Mouse (Mus musculus): ENCODE data around the gene Taok2. TPM values are rescaled to one million over a fixed set of nuclear protein-coding genes. Genes with fewer than 3 reads are reported as not detected.

Taok2 gene
- polyA plus RNA-seq, 1 experiment: 182 TPM

DNA sequence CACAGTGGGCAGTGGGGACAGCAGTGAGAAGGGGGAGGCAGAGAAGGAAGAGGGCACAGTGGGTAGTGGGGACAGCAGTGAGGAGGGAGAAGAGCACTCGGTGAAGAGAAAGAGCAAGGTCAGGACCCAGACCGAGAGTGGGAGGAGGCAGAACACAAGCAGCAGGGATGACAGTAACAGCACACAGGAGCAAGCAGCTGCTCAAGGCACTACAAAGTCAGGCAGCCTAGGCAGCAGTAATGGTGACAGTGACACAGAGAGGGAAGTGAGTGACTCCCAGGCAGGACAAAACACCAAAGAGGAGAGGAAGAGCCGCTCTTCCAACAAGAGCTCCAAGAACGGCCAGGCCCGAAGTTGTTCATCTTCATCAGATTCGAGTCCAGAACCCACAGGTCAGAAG lies 20.7 kb downstream of the Taok2 start:
- no peak for DNase-seq
- Histone ChIP-seq H3K27ac (ENCODE audit: control insufficient read depth, insufficient read depth, low read length) (no peak overlapping the region), H3K36me3 (ENCODE audit: control insufficient read depth, insufficient read depth, low read length) (peaks cover 7% of the 10 kb centered on the region; the same call in 1 of the 2 replicates), H3K27me3 (ENCODE audit: control insufficient read depth, insufficient read depth, low read length) (no peaks in the 10 kb centered on the region), H3K4me3 (ENCODE audit: control insufficient read depth, insufficient read depth, low read length) (no peak overlapping the region), H3K4me1 (replicated peaks; ENCODE audit: control insufficient read depth, insufficient read depth, low read length) (peaks cover 26% of the 10 kb centered on the region)
- TF ChIP-seq CTCF (IDR thresholded peaks at IDR 0.05; ENCODE audit: borderline replicate concordance, control insufficient read depth, extremely low read depth, insufficient read depth, low read length, poor library complexity): no peak
- TF ChIP-seq POLR2A (IDR thresholded peaks at IDR 0.05; ENCODE audit: control insufficient read depth, extremely low read depth, insufficient read depth, low read length, poor library complexity): no peak
- WGBS: 82% methylated on average over 6 of the region's 6 CpGs

DNA sequence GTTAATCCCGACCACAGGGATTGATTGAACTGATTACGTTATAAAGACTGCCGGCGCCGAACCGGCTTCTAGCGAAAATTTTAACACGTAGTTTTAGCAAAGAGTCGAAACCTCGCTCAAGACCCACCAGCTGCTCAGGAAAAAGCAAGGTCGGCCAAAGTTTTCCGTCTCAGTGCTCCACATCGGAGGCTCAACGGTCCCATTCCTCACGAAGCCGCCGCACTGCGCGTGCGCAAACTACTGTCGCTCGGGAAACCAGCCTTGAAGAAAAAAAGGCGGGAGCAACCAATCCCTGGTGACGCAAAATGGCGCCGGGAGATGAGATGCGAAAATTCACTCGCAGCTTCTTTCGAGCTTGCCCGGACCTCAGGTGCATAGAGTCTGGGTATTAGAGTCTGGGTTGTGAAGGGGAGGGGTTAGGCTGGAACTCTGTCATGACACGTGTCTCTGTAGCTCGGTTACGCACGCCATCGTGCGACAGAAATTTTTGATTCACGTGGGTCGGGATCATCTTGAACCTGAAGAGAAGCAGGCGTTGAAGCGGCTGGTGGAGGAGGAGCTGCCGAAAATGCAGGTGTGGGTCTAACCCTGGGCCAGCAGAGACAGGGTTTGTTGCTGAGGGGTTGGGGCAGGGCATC lies 22.2 kb downstream of the Taok2 start, which contains the start of gene Ino80e:
Ino80e (minus strand) TSS at position 231 of the 638 bp plus-strand sequence.
- under 1% methylated on average over 41 of the region's 41 CpGs for WGBS
- H3K4me1 ChIP-seq (replicated peaks; ENCODE audit: control insufficient read depth, insufficient read depth, low read length): peaks cover 29% of the 10 kb centered on the region
- no peaks in the 10 kb centered on the region for H3K27me3 ChIP-seq (ENCODE audit: control insufficient read depth, insufficient read depth, low read length)
- peak within 1 kb of the TSS; percentile 80 for H3K4me3 ChIP-seq (ENCODE audit: control insufficient read depth, insufficient read depth, low read length)
- DNase-seq: peak; percentile 88
- TF ChIP-seq POLR2A (IDR thresholded peaks at IDR 0.05; ENCODE audit: control insufficient read depth, extremely low read depth, insufficient read depth, low read length, poor library complexity) (peak; percentile 33; the same call in 1 of the 2 replicates), CTCF (IDR thresholded peaks at IDR 0.05; ENCODE audit: borderline replicate concordance, control insufficient read depth, extremely low read depth, insufficient read depth, low read length, poor library complexity) (0 out of 2 replicates have a peak, but pooled peaks have one; percentile 35)
- 0 out of 2 replicates have a peak, but pooled peaks cover 5% of the 10 kb centered on the region for H3K36me3 ChIP-seq (ENCODE audit: control insufficient read depth, insufficient read depth, low read length)
- H3K27ac ChIP-seq (ENCODE audit: control insufficient read depth, insufficient read depth, low read length): peak within 1 kb of the TSS; percentile 65

DNA sequence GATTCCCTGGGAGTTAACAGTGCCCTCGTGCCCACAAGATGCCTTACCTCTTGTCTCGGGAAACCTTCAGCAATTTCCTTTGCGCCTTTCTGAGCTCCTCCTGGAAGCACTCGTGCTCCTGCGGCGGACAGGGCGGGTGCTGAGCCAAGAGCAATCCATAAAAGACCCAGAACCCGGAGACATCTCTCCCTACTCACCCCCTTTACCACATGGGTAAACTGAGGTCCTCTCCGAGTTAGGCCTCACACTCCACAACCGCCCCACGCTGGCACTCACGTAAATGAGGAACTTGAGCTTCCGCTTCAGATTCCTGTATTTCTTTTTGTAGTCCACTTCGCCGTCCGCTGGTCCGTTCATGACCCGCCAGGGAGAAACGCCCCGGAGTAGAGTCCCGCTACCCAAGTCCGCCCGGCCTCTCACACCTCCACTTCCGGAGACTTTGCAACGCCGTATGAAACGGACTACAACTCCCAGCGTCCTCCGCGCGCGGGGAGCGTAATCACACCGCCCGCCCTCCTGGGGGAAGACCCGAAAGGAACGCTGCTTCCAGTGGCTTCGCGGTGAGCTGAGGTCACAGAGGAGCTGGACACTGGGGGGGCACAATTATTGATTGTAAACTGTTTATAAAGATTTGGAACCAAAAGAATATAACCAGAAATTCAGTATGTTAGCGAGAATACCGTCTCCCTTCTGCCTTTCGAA lies 22.9 kb downstream of the Taok2 start, which contains the start of gene Hirip3:
Hirip3 (plus strand) TSS at position 544 of the 702 bp plus-strand sequence.
- TF ChIP-seq POLR2A (IDR thresholded peaks at IDR 0.05; ENCODE audit: control insufficient read depth, extremely low read depth, insufficient read depth, low read length, poor library complexity) (0 out of 2 replicates have a peak, but pooled peaks have one; percentile 7), CTCF (IDR thresholded peaks at IDR 0.05; ENCODE audit: borderline replicate concordance, control insufficient read depth, extremely low read depth, insufficient read depth, low read length, poor library complexity) (no peak)
- peak within 1 kb of the TSS; percentile 80 for H3K4me3 ChIP-seq (ENCODE audit: control insufficient read depth, insufficient read depth, low read length)
- peaks cover 35% of the 10 kb centered on the region for H3K4me1 ChIP-seq (replicated peaks; ENCODE audit: control insufficient read depth, insufficient read depth, low read length)
- H3K27me3 ChIP-seq (ENCODE audit: control insufficient read depth, insufficient read depth, low read length): no peaks in the 10 kb centered on the region
- WGBS: under 1% methylated on average over 42 of the region's 42 CpGs
- H3K36me3 ChIP-seq (ENCODE audit: control insufficient read depth, insufficient read depth, low read length): no peaks in the 10 kb centered on the region; the same call in 1 of the 2 replicates
- peak; percentile 95 for DNase-seq
- peak within 1 kb of the TSS; percentile 65 for H3K27ac ChIP-seq (ENCODE audit: control insufficient read depth, insufficient read depth, low read length)

DNA sequence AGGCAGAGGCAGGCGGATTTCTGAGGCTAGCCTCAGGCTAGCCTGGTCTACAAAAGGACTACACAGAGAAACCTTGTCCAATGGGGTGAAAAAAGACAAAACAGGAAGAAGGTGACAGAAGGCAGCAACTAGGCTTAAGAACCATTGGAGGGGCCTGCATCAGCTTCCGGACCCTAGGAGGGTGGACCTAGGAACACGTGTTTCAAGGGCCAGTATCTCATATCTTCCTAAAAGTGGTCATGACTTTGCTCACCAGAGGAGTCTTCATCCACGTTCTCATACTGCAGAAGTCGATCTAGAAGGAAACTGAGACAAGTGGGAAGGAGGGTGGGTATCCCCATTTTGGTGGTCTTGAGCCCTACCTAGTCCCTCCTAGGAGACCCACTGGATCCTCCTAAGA lies 23.5 kb downstream of the Taok2 start:
- Histone ChIP-seq H3K4me3 (ENCODE audit: control insufficient read depth, insufficient read depth, low read length) (peak overlapping the region; percentile 80), H3K27me3 (ENCODE audit: control insufficient read depth, insufficient read depth, low read length) (no peaks in the 10 kb centered on the region), H3K27ac (ENCODE audit: control insufficient read depth, insufficient read depth, low read length) (no peak overlapping the region), H3K36me3 (ENCODE audit: control insufficient read depth, insufficient read depth, low read length) (peaks cover 5% of the 10 kb centered on the region; the same call in 1 of the 2 replicates), H3K4me1 (replicated peaks; ENCODE audit: control insufficient read depth, insufficient read depth, low read length) (peaks cover 35% of the 10 kb centered on the region)
- WGBS: 46% methylated on average over 5 of the region's 5 CpGs
- TF ChIP-seq POLR2A (IDR thresholded peaks at IDR 0.05; ENCODE audit: control insufficient read depth, extremely low read depth, insufficient read depth, low read length, poor library complexity) (no peak), CTCF (IDR thresholded peaks at IDR 0.05; ENCODE audit: borderline replicate concordance, control insufficient read depth, extremely low read depth, insufficient read depth, low read length, poor library complexity) (no peak)
- DNase-seq: no peak

DNA sequence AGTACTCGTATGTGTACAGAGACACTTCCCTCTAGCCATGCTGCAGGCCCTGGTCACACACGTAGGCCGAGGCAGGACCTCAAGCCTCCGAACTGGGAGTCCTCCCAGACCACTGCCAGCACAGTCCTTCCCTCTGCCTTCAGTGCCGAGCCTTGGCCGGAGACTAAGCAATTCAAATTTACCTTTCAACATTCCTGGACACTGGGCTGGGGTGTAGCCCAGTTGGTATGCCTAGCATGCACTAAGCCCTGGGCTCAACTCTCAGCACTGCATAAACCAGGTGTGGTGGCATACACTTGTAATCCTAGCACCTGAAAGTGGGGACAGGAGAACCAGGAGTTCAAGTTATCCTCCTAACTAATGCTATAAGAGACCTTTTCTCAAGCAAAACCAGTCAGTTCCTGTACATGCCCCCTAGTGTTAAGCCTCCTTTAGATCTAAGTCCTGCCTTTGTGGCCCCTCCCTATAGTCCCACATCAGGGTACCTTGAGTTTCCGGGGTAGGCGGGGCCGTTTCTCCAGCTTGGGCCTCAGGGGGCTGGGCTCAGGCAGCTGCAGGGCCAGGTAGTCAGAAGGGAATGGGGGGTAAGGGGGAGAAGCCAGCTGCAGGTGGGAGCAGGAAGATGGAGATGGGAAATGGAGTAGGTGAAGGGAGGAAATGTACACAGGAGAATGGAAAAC lies 27.6 kb downstream of the Taok2 start:
- Histone ChIP-seq H3K27me3 (ENCODE audit: control insufficient read depth, insufficient read depth, low read length) (no peaks in the 10 kb centered on the region), H3K27ac (ENCODE audit: control insufficient read depth, insufficient read depth, low read length) (no peak overlapping the region), H3K4me1 (replicated peaks; ENCODE audit: control insufficient read depth, insufficient read depth, low read length) (peaks cover 16% of the 10 kb centered on the region), H3K36me3 (ENCODE audit: control insufficient read depth, insufficient read depth, low read length) (peaks cover 34% of the 10 kb centered on the region), H3K4me3 (ENCODE audit: control insufficient read depth, insufficient read depth, low read length) (no peak overlapping the region)
- 74% methylated on average over 9 of the region's 9 CpGs for WGBS
- TF ChIP-seq POLR2A (IDR thresholded peaks at IDR 0.05; ENCODE audit: control insufficient read depth, extremely low read depth, insufficient read depth, low read length, poor library complexity): no peak
- no peak for TF ChIP-seq CTCF (IDR thresholded peaks at IDR 0.05; ENCODE audit: borderline replicate concordance, control insufficient read depth, extremely low read depth, insufficient read depth, low read length, poor library complexity)
- DNase-seq: peak; percentile 69

DNA sequence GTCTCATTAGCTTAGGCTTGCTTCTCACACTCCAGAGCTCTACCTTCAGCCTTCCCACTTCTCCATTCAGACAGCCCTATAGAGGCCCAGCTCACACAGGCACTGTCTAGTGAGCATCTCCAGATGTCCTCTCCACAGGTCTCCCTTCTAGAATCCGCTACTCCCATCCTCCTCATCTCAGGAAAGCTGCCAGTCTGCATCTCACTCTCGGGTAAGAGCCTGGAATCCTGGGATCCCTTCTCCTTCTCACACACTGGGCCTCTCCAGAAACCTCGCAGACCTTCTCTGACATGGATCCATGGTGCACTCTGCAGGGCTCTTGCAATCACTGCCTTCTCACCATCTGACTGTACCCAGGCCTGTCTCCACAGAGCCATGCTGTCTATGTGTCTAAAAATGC lies 28.9 kb downstream of the Taok2 start:
- no peak overlapping the region for H3K27ac ChIP-seq (ENCODE audit: control insufficient read depth, insufficient read depth, low read length)
- 95% methylated on average over 3 of the region's 3 CpGs for WGBS
- DNase-seq: no peak
- peaks cover 9% of the 10 kb centered on the region for H3K4me1 ChIP-seq (replicated peaks; ENCODE audit: control insufficient read depth, insufficient read depth, low read length)
- TF ChIP-seq POLR2A (IDR thresholded peaks at IDR 0.05; ENCODE audit: control insufficient read depth, extremely low read depth, insufficient read depth, low read length, poor library complexity) (no peak), CTCF (IDR thresholded peaks at IDR 0.05; ENCODE audit: borderline replicate concordance, control insufficient read depth, extremely low read depth, insufficient read depth, low read length, poor library complexity) (no peak)
- no peaks in the 10 kb centered on the region for H3K27me3 ChIP-seq (ENCODE audit: control insufficient read depth, insufficient read depth, low read length)
- no peak overlapping the region for H3K4me3 ChIP-seq (ENCODE audit: control insufficient read depth, insufficient read depth, low read length)
- H3K36me3 ChIP-seq (ENCODE audit: control insufficient read depth, insufficient read depth, low read length): peaks cover 37% of the 10 kb centered on the region
